Mouse (Mus musculus) heart, postnatal 0 days (tissue): ENCODE data around the gene Rnf144b. TPM values are rescaled to one million over a fixed set of nuclear protein-coding genes. Genes with fewer than 3 reads are reported as not detected.
A peak's percentile ranks its signal among the peaks of the same experiment; 100 is the strongest.

ENCODE experiments used
- ATAC-seq: fragments of 200-750 bp; cut with Nextera tagmentation; 2 replicates; pipeline ENCODE4 v1.8.0; 2017; ENCODE audit warnings: low read depth, moderate number of reproducible peaks, moderate library complexity; ENCODE audit not compliant: insufficient read depth
- DNase-seq: peaks from one replicate; pipeline ENCODE4 v3.0.0-alpha.2; 2016; ENCODE audit warnings: low spot score
- H3K27ac ChIP-seq: fragments of 300-500 bp; sonication (generic); 2 replicates; pipeline ENCODE4 v1.5.1; 2014; ENCODE audit warnings: low read depth, mild to moderate bottlenecking
- H3K27me3 ChIP-seq: fragments of 300-500 bp; sonication (generic); 2 replicates; pipeline ENCODE4 v1.6.1; 2014; ENCODE audit warnings: low read length, mixed read lengths; ENCODE audit not compliant: control insufficient read depth, insufficient read depth
- H3K36me3 ChIP-seq: fragments of 300-500 bp; sonication (generic); replicated peaks from 2 replicates; pipeline ENCODE4 v1.6.1; 2014; ENCODE audit warnings: low read length, mixed read lengths; ENCODE audit not compliant: control insufficient read depth, insufficient read depth
- H3K4me1 ChIP-seq: fragments of 300-500 bp; sonication (generic); 2 replicates; pipeline ENCODE4 v1.6.1; 2014; ENCODE audit warnings: antibody characterized with exemption; ENCODE audit not compliant: control insufficient read depth, insufficient read depth
- H3K4me2 ChIP-seq: fragments of 300-500 bp; sonication (generic); 2 replicates; pipeline ENCODE4 v1.6.1; 2014; ENCODE audit warnings: low read depth, mild to moderate bottlenecking, low read length, moderate library complexity
- H3K4me3 ChIP-seq: fragments of 300-500 bp; sonication (generic); 2 replicates; pipeline ENCODE4 v1.5.1; 2014; ENCODE audit warnings: low read depth, low read length
- H3K9ac ChIP-seq: fragments of 300-500 bp; sonication (generic); replicated peaks from 2 replicates; pipeline ENCODE4 v1.6.1; 2014; ENCODE audit warnings: low read depth, low read length, mixed read lengths
- H3K9me3 ChIP-seq: fragments of 300-500 bp; sonication (generic); replicated peaks from 2 replicates; pipeline ENCODE4 v1.6.1; 2016; ENCODE audit warnings: low read length; ENCODE audit not compliant: control insufficient read depth
- CTCF ChIP-seq: IDR thresholded peaks from 2 replicates; pipeline ENCODE4 v1.5.1; 2016; ENCODE audit warnings: antibody characterized with exemption, control low read depth, low read depth
- EP300 ChIP-seq: IDR thresholded peaks from 2 replicates; pipeline ENCODE4 v1.6.1; 2016; ENCODE audit warnings: antibody characterized with exemption, low read depth
- WGBS: fragments of 180-500 bp; shearing (Covaris S2); extraction: QIAGEN DNeasy Blood & Tissue Kit; methylation state at CpG from one replicate; pipeline ENCODE4 v1.1.7; 2014; 5-methylcytosine and 5-hydroxymethylcytosine counted together
- polyA plus RNA-seq: library from polyadenylated mRNA; unstranded; fragments of >200 nt; fragmentation: Nextera tagmentation; extraction: Ambion mirVana; gene quantifications from 2 replicates; pipeline ENCODE4 v1.2.1, GENCODE M21; 2015
- total RNA-seq: library from RNA; depleted of rRNA; stranded (reverse); fragments of >200 nt; gene quantifications from 2 replicates; pipeline ENCODE4 v1.2.3, GENCODE M21; 2014; ENCODE audit warnings: low replicate concordance

Rnf144b gene
- total and polyA plus RNA-seq, 2 experiments from 2014 or later: 2.1 to 6.3 TPM

GRCm38 (mm10) chr13:47124986-47125385, 2.5 kb downstream of the Rnf144b start:
- no peak overlapping the region for H3K4me2 ChIP-seq
- 71% methylated on average over 6 of the region's 6 CpGs for WGBS
- H3K27me3 ChIP-seq: peaks cover 7% of the 10 kb centered on the region; the same call in 1 of the 2 replicates
- H3K36me3 ChIP-seq: no peaks in the 10 kb centered on the region
- no peaks in the 10 kb centered on the region for H3K9me3 ChIP-seq
- peaks cover 25% of the 10 kb centered on the region for H3K4me1 ChIP-seq
- no peak overlapping the region for H3K9ac ChIP-seq
- H3K27ac ChIP-seq: no peak overlapping the region
- no peak for DNase-seq
- H3K4me3 ChIP-seq: no peak overlapping the region
- TF ChIP-seq EP300 (no peak), CTCF (no peak)
- ATAC-seq: no peak

GRCm38 (mm10) chr13:47125595-47125994, 3.1 kb downstream of the Rnf144b start:
- 75% methylated on average over 5 of the region's 5 CpGs for WGBS

GRCm38 (mm10) chr13:47129090-47129489, 6.6 kb downstream of the Rnf144b start:
- ATAC-seq: peak; percentile 76
- H3K9me3 ChIP-seq: no peaks in the 10 kb centered on the region
- TF ChIP-seq EP300 (no peak), CTCF (no peak)
- H3K9ac ChIP-seq: no peak overlapping the region
- H3K27me3 ChIP-seq: no peaks in the 10 kb centered on the region
- no peak overlapping the region for H3K4me2 ChIP-seq
- 28% methylated on average over 4 of the region's 4 CpGs for WGBS
- H3K4me1 ChIP-seq: peaks cover 15% of the 10 kb centered on the region
- H3K27ac ChIP-seq: peak overlapping the region; percentile 30; the same call in 1 of the 2 replicates
- H3K4me3 ChIP-seq: no peak overlapping the region
- H3K36me3 ChIP-seq: no peaks in the 10 kb centered on the region
- peak; percentile 53 for DNase-seq

More at GRCm38 (mm10) chr13:47125595-47125994, 3.1 kb downstream of the Rnf144b start:
- Histone ChIP-seq H3K27me3 (peaks cover 7% of the 10 kb centered on the region; the same call in 1 of the 2 replicates), H3K4me1 (peaks cover 25% of the 10 kb centered on the region), H3K9ac (no peak overlapping the region), H3K4me3 (no peak overlapping the region), H3K4me2 (no peak overlapping the region), H3K27ac (no peak overlapping the region), H3K36me3 (no peaks in the 10 kb centered on the region), H3K9me3 (no peaks in the 10 kb centered on the region)
- ATAC-seq (no peak), DNase-seq (no peak)
- TF ChIP-seq CTCF (no peak), EP300 (no peak)

GRCm38 (mm10) chr13:47133058-47133457, 10.6 kb downstream of the Rnf144b start:
- H3K27ac ChIP-seq: no peak overlapping the region
- H3K9me3 ChIP-seq: no peaks in the 10 kb centered on the region
- no peak for TF ChIP-seq EP300
- no peak for TF ChIP-seq CTCF
- peaks cover 8% of the 10 kb centered on the region for H3K4me1 ChIP-seq
- H3K36me3 ChIP-seq: no peaks in the 10 kb centered on the region; the same call in 1 of the 2 replicates
- H3K9ac ChIP-seq: no peak overlapping the region
- H3K4me2 ChIP-seq: no peak overlapping the region
- DNase-seq: no peak
- no peaks in the 10 kb centered on the region for H3K27me3 ChIP-seq
- H3K4me3 ChIP-seq: no peak overlapping the region
- no peak for ATAC-seq
- WGBS: 70% methylated on average over 8 of the region's 8 CpGs

- WGBS: 86% methylated on average over 7 of the region's 7 CpGs
- no peak overlapping the region for H3K4me3 ChIP-seq
- 0 out of 2 replicates have a peak, but pooled peaks cover 4% of the 10 kb centered on the region for H3K9me3 ChIP-seq
- TF ChIP-seq CTCF (no peak), EP300 (no peak)
- H3K27me3 ChIP-seq: no peaks in the 10 kb centered on the region
- H3K4me1 ChIP-seq: peaks cover 2% of the 10 kb centered on the region
- H3K27ac ChIP-seq: no peak overlapping the region
- H3K9ac ChIP-seq: no peak overlapping the region
- H3K4me2 ChIP-seq: no peak overlapping the region
- peaks cover 6% of the 10 kb centered on the region for H3K36me3 ChIP-seq
- no peak for ATAC-seq
- no peak for DNase-seq
Observed at GRCm38 (mm10) chr13:47134836-47135235, 12.4 kb downstream of the Rnf144b start.

GRCm38 (mm10) chr13:47135741-47136140, 13.3 kb downstream of the Rnf144b start:
- H3K4me2 ChIP-seq: no peak overlapping the region

More at GRCm38 (mm10) chr13:47135741-47136140, 13.3 kb downstream of the Rnf144b start:
- Histone ChIP-seq H3K36me3 (peaks cover 6% of the 10 kb centered on the region), H3K4me1 (no peaks in the 10 kb centered on the region), H3K4me3 (no peak overlapping the region), H3K27ac (no peak overlapping the region), H3K9ac (no peak overlapping the region), H3K27me3 (no peaks in the 10 kb centered on the region), H3K9me3 (0 out of 2 replicates have a peak, but pooled peaks cover 10% of the 10 kb centered on the region)
- WGBS: 85% methylated on average over 7 of the region's 7 CpGs
- ATAC-seq (no peak), DNase-seq (no peak)
- TF ChIP-seq CTCF (no peak), EP300 (no peak)
